9 mouse cellular contexts compared by ENCODE assay signal in the genomic region with DNA sequence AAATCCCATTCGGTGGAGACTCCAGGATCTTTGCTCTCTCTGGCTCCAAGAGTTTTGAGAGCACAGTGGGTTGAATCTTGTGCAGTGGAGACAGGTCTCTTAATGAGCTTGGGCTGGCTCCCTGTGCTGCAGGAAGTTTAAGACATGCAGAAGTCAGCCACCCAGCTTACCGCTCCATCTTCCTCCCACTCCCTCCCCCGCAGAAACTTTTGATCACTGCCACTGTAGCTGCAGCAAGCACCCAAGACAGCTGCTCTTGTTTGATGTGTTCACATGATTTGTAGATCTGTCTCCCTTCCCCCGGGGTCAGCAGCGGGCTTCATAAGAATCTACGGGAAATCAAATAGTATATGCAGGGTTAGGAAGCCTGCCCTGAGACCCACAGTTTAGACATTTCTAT. TPM values are rescaled to one million over a fixed set of nuclear protein-coding genes. Genes with fewer than 3 reads are reported as not detected.
DNase-seq lines count a peak whose midpoint lies in the region; ATAC-seq and TF ChIP-seq lines count a peak whose summit lies in the region.
"Had no signal": no experiment of that assay in that cellular context is flagged by ENCODE, and none has a peak within 500 bp of the region (broad histone marks: within the 10 kb centered on the region; RNA-seq: fewer than 3 reads in every experiment).

No protein-coding gene starts in this region.

- TF ChIP-seq CTCF in thymus, adult 2 months (IDR thresholded peaks at IDR 0.05; ENCODE audit: borderline replicate concordance, control insufficient read depth, extremely low read depth, insufficient read depth, low read length, poor library complexity), result no peak

- peaks cover 14% of the 10 kb centered on the region for H3K36me3 ChIP-seq in forebrain, embryonic 16.5 days (ENCODE audit: control insufficient read depth, insufficient read depth)
- no peaks in the 10 kb centered on the region for H3K36me3 ChIP-seq in thymus, adult 2 months (ENCODE audit: control insufficient read depth, insufficient read depth, low read length)

- ATAC-seq in forebrain, embryonic 16.5 days, result 0 out of 2 replicates have a peak, but pooled peaks have one; percentile 1
- no peak for ATAC-seq in megakaryocyte-erythroid progenitor cell, adult 5-6 weeks (replicated peaks; ENCODE audit: low FRiP score, low TSS enrichment, poor library complexity, severe bottlenecking)

- 63% methylated on average over 6 of the region's 6 CpGs for WGBS in forebrain, embryonic 16.5 days
- 13% methylated on average over 6 of the region's 6 CpGs for WGBS in thymus, adult 2 months

- H3K4me2 ChIP-seq in forebrain, embryonic 16.5 days (ENCODE audit: low read length), result no peak overlapping the region

- H3K4me3 ChIP-seq in forebrain, embryonic 16.5 days (replicated peaks; ENCODE audit: low read length), result no peak overlapping the region
- no peak overlapping the region for H3K4me3 ChIP-seq in thymus, adult 2 months (ENCODE audit: control insufficient read depth, insufficient read depth, low read length)

- no peak for TF ChIP-seq POLR2A in thymus, adult 2 months (IDR thresholded peaks at IDR 0.05; ENCODE audit: control insufficient read depth, extremely low read depth, insufficient read depth, low read length, poor library complexity)

- no peaks in the 10 kb centered on the region for H3K9me3 ChIP-seq in forebrain, embryonic 16.5 days (ENCODE audit: control insufficient read depth, low read length)

- H3K27ac ChIP-seq in forebrain, embryonic 16.5 days (ENCODE audit: low read length), result no peak overlapping the region
- no peak overlapping the region; the same call in 1 of the 2 replicates for H3K27ac ChIP-seq in thymus, adult 2 months (ENCODE audit: control insufficient read depth, insufficient read depth, low read length)

- intact Hi-C loops in left cerebral cortex, postnatal 25 days (cut with DNase I), result loop anchor here (5.0 kb wide), 1 partner anchor 318 kb away; no protein-coding TSS in a partner anchor
- intact Hi-C loops in left cerebral cortex, postnatal 14 days (cut with DNase I), result loop anchor here (5.0 kb wide), 1 partner anchor 323 kb away; a partner anchor contains a TSS

- H3K27me3 ChIP-seq in forebrain, embryonic 16.5 days (replicated peaks; ENCODE audit: control insufficient read depth, insufficient read depth, low read length), result no peaks in the 10 kb centered on the region
- no peaks in the 10 kb centered on the region for H3K27me3 ChIP-seq in thymus, adult 2 months (ENCODE audit: control insufficient read depth, insufficient read depth, low read length)

- H3K4me1 ChIP-seq in forebrain, embryonic 16.5 days (replicated peaks; ENCODE audit: control insufficient read depth, insufficient read depth, low read length), result peaks cover 16% of the 10 kb centered on the region
- peaks cover 20% of the 10 kb centered on the region for H3K4me1 ChIP-seq in thymus, adult 2 months (replicated peaks; ENCODE audit: control insufficient read depth, insufficient read depth, low read length)

- H3K9ac ChIP-seq in forebrain, embryonic 16.5 days (replicated peaks; ENCODE audit: low read depth, low read length), result no peak overlapping the region

- peak; percentile 21 to 54 for DNase-seq in left cerebral cortex, postnatal 25 days (ENCODE audit: low spot score in 2 of 2)
- DNase-seq in left cerebral cortex, postnatal 14 days (ENCODE audit: low spot score in 2 of 2), result no peak
- DNase-seq in lung, postnatal 36 days, result peak; percentile 48
- peak; percentile 89 for DNase-seq in thymus, adult 2 months
- no peak for DNase-seq in urinary bladder, adult 18-20 months (ENCODE audit: low spot score in 2 of 2)

RNA-seq across cellular contexts. Expression of a gene that starts 42.3 kb away (rescaled TPM):
- total RNA-seq in left cerebral cortex, postnatal 25 days (2021), result not detected
- total RNA-seq in left cerebral cortex, postnatal 14 days (2021), result not detected
- polyA plus RNA-seq in forebrain, embryonic 16.5 days (2015; fragmentation: Nextera tagmentation; extraction: Ambion mirVana), result not detected in 2 replicates
- 0.12 TPM in 1 of 2 replicates, not detected in the other for polyA plus RNA-seq in thymus, adult 2 months (2012; rRNA removed)
- total RNA-seq in megakaryocyte-erythroid progenitor cell, adult 5-6 weeks (2014; fragmentation: Nextera tagmentation), result not detected in 2 replicates
- not detected in 2 replicates for total RNA-seq in megakaryocyte-erythroid progenitor cell, adult 5-6 weeks (2017)
- total RNA-seq: adrenal gland, postnatal 36 days; heart, postnatal 14 days had no signal

RNA-seq across cellular contexts. Expression of a gene that starts 55.0 kb away (rescaled TPM):
- total RNA-seq in left cerebral cortex, postnatal 25 days (2021), result 1 to 10 TPM; 9.5 to 9.7 TPM
- 1 to 10 TPM; 8.4 to 8.6 TPM for total RNA-seq in left cerebral cortex, postnatal 14 days (2021)
- 57.3 and 64.3 TPM in 2 replicates for polyA plus RNA-seq in forebrain, embryonic 16.5 days (2015; fragmentation: Nextera tagmentation; extraction: Ambion mirVana)
- 5.4 and 14.7 TPM in 2 replicates for polyA plus RNA-seq in thymus, adult 2 months (2012; rRNA removed)
- 51.4 and 52.3 TPM in 2 replicates for total RNA-seq in megakaryocyte-erythroid progenitor cell, adult 5-6 weeks (2014; fragmentation: Nextera tagmentation)
- total RNA-seq in megakaryocyte-erythroid progenitor cell, adult 5-6 weeks (2017), result 57.6 and 157 TPM in 2 replicates

Comparison
In these comparisons a context has a peak if more than half of its experiments do, and no peak if none do; other contexts are left out.
1. DNase-seq: peak in left cerebral cortex, postnatal 25 days (2 of 2), lung, postnatal 36 days (single experiment) and thymus, adult 2 months (single experiment); none in left cerebral cortex, postnatal 14 days (0 of 2) and urinary bladder, adult 18-20 months (0 of 2).
2. RNA of a gene that starts 55.0 kb away (total RNA-seq): 51.4 to 157 TPM in megakaryocyte-erythroid progenitor cell, adult 5-6 weeks; 9.5 to 9.7 TPM in left cerebral cortex, postnatal 25 days and 8.4 to 8.6 TPM in left cerebral cortex, postnatal 14 days; every median in the first group is over 4 times any median in the second.